Mouse (Mus musculus) cerebellum, adult 2 months (tissue): ENCODE measurements around the gene Grik4.

Source experiments
- CTCF ChIP-seq: fragments of 200-500 bp; IDR thresholded peaks from 2 replicates; pipeline ENCODE4 v1.5.1; 2011; ENCODE audit warnings: low read depth, mild to moderate bottlenecking, control low read depth, low read length, moderate library complexity, borderline replicate concordance; ENCODE audit not compliant: insufficient read depth
- POLR2A ChIP-seq: fragments of 200-500 bp; IDR thresholded peaks from 2 replicates; pipeline ENCODE4 v1.6.1; 2011; ENCODE audit warnings: low read length, control low read depth, borderline replicate concordance; ENCODE audit not compliant: insufficient read depth

DNA sequence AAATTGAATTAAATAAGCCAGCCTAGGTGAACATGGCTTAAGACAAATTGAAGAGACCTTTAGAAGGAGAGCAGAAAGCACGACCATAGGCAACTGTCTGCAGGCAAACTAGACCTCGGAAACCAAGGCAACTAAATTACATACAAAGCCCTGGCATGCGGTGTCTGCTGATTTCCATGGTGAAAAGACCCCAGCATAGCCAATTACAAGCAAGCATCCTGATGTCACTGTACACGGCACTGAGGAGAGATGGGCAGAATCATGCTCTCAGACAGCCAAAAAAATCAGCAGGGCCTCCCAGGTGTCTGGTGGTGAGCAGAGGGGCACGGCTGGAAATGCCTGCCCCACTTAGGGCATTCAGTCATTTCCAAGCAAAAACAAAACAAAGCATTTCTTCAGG is 80.9 kb downstream of the Grik4 start:
- no peak for TF ChIP-seq CTCF
- TF ChIP-seq POLR2A, result no peak
